Mouse (Mus musculus) retina, embryonic 14.5 days (tissue): ENCODE measurements around the gene Osbp2.

Experiments
- DNase-seq: peaks from one replicate; pipeline ENCODE4 v3.0.0-alpha.2; 2015; ENCODE audit warnings: low spot score

Gene Osbp2

DNA sequence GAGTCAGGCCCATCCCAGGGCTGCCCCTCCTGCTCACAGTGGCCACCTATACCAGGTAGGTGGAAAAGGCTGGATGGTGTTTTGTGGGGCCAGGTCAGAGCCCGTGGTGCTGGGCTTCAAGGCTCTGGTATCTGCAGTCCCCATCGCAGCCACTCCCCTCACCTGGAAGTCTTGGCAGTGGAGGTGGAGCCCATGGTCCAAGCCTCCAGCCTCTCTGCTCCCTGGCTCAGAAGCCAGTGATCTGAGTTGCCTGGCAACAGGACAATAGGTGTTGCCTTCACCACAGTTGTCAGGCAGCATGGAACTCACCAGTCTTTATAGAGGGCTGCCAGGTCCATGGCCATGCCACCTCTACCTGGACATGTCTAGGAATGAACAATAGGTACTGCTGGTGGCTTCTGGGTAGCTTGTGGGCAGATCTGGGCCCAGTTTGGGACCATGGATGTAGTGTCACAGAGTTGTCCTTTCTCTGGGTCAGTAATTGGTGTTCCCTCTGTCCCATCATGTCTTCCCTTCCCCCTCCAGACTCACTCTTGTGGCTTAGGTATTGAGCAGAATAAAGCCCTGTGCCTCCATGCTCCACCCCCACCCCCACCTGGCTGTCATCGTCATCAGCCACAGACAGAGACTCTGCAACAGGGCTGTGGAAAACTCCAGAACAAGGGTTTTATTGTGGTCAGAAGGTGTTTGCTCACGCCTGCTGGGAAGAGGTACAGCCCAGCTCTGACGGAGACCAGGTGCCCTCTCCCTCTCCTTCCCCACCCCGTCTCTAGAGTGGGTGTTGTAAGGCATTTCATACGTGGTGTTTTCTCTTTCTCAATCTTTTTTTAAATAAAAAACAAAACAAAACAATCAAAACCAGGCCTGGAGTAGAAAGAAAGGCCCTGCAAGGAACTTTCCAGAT is 160.4 kb downstream of the Osbp2 start:
- no peak for DNase-seq

DNA sequence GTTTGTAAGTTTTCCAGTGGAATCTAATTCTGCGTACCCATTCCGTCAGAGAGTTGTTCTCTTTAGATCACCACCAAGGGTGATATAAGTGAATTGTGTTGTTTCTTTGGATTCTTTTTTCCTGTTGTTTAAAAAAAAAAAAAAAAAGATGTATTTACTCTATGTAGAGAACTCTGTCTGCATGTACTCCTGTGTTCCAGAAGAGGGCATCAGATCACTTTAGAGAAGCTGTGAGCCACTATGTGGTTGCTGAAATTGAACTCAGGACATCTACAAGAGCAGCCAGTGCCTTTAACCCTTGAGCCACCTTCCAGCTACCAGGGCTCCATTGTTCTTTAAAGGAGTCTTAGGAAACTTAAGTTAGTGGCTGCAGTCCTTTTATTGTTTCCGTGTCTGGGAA is 166.3 kb downstream of the Osbp2 start:
- DNase-seq = no peak

DNA sequence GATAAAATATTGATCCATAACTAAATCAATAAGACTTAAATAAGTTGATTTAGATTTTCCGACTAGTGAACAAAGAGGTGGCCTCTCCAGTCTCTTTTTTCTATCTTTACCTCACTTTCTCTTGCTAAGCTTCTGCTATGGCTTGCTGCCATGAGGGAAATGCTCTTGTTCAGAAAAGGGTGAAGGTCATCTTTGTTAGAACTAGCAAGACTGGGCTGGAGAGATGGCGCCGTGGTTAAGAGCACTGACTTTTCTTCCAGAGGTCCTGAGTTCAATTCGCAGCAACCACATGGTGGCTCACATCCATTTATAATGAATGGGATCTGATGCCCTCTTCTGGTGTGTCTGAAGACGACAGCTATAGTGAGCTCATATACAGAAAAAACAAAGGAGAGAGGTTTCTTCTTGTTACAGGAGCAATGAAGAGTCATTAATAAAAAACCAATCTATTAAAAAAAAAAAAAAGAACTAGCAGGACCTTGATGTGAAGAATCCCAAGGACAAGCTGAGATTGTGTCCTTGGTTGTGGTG is 167.6 kb downstream of the Osbp2 start:
- DNase-seq = no peak

DNA sequence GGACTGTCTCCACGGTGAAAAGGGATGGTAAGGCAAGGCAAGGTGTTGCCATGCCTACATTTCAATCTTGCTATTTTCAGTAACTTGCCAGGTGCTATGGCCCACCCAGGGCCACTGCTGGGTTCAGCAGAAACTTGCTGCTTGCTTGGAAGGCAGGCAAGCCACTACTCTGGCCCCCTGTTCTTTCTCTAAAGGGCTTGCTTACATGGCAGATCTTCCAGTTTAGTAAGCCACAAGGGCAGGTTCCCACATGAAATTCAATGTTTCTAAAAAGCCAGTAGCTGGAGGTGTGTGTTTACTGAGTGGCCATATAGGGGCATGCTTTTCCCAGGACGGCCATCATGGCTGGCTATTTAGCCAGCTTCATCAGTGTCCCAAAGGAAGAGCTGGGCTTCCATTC is 172.0 kb downstream of the Osbp2 start:
- no peak for DNase-seq

DNA sequence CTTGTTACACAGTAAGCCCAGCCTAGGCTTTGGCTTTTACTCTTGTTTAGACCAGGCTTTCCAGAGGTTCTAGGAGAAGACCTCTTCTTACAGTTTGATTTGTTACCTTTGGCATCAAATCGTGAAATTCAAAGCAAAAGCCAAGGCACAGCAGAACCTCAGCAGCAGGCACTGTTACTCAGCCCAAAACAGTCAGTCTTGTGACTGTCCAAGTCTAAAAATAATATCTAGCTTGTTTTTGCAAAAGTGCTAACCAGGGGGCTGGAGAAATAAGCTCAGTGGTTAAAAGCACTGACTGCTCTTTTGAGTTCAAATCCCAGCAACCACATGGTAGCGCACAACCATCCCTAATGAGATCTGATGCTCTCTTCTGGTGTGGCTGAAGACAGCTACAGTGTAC is 176.8 kb downstream of the Osbp2 start:
- no peak for DNase-seq

DNA sequence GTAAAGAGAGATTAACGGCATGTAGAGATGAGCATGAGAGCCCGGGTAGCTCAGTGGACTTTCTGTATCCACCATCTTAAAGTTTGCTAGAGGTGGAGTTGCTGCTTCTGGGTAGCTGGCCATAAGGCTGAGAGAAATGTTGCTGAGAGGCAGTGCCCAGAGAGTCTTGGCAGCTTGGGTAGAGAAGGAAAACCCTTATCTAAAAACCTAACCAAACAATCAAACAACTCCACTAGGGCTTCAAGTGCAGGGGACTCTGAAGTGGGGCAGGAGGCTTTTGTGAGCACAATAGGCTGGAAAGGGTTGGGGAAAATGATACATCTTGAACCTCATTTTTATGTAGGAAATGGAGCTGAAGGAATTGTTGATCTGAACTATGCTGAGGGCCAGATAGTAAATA is 177.4 kb downstream of the Osbp2 start:
- no peak for DNase-seq

DNA sequence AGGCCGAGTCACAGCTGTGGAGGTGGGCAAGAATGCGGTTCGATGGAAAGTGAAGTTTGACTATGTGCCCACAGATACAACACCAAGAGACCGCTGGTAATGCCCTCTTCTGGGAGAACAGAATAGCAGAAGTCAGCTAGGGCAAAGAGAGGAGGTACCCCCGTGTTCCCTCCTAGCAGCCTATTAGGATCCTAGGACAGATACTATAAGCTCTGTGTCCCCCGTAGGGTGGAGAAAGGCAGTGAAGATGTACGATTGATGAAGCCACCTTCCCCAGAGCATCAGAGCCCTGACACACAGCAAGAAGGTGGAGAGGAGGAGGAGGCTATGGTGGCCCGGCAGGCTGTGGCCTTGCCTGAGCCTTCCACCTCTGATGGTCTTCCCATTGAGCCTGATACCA is 178.3 kb downstream of the Osbp2 start:
- no peak for DNase-seq

DNA sequence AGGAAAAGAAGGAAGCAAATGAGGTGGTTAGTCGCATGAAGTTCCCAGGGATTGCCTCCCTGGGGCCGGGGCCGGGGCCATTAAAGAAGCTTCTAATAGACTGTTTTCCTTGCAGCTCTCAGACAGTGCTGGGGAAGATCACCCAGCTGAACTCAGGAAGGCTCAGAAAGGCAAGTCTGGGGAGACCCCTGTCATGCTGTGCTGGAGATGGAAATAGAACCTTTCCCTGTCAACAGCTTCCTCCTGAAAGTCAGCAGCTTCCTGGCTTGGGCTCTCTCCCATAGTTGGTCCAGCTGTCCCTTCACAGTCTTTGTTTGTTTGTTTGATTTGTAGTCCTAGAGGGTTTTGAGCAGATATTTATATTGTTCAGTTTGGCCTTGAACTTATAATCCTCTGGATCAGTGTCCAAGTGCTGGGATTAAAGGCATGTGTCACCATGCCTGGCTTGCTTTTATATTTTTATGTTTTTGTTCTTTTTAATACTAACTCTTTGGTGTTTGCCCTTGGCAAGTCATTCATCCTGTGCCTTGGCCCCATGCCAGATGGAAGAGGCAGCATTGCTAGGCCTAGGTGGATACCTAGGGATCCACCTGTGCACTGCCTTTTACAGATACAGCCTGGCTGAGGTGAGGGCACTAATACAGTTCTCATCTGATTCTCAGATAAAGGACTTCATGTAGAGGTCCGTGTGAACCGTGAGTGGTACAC is 178.8 kb downstream of the Osbp2 start:
- DNase-seq = no peak

DNA sequence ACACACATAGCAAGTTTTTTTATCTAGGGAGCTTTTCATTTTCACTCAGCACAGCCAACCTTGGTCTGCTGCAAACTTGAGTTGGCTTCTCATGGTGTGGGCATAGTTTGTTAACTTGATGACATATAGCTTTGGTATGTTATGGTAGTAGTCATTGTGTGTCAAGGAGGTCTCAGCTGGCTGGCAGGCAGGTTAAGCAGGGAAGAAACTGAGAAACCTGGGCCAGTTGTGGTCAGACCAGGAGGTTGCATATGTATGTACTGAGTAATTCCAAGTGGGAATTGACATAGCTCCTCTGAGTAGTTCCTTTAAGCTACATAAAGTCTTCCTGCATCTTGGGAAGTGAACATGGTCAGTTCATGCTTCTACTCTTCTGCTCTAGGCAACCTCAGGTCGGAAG is 179.5 kb downstream of the Osbp2 start:
- no peak for DNase-seq

DNA sequence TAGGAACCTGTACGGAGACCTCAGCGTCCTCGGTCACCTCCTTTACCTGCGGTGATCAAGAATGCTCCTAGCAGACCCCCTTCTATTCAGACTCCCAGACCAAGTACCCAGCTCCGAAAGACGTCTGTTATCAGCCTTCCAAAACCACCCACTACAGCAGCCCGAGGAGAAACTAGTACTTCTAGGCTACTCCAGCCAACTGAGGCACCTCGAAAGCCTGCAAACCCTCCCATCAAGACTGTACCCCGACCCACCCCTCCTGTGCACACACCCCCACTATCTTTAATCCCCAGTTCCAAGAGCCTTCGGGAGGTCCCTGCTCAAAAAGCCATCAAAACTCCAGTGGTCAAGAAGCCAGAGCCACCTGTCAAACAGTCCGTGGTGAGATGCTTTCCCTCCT is 180.0 kb downstream of the Osbp2 start:
- DNase-seq = no peak

DNA sequence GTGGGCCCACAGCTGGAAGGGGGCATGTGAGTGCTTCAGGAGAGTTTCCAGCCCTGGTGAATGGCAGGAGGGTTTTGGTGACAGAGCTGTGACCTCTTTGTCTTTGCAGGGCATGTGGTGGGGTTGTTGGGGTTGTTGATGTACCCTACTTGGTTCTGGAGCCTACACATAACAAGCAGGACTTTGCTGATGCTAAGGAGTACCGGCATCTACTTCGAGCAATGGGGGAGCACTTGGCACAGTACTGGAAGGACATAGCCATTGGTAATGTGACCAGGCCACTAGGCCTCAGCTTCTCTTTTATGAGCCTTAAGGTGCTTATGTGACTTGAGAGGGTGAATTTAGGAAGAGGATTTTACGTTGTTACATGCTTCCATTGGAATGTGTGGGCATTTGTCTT is 183.9 kb downstream of the Osbp2 start:
- no peak for DNase-seq

DNA sequence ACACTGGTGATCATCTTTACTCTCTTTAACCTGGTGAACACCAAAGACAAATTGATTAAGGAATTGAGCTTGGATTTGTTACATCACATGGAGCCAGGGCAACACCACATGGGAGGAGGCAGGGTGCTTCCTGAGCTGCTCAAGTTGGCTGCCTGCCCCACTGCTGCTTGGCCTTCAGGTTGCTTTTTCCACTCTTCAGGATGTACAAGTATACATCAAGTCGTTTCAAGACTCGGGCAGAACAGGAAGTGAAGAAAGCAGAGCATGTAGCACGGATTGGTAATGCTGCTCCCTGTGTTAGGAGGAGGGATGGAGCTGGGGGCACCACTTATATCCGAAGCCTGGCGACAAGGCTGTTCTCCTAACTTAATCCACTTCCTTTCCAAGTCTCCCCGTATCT is 186.5 kb downstream of the Osbp2 start:
- DNase-seq = no peak

DNA sequence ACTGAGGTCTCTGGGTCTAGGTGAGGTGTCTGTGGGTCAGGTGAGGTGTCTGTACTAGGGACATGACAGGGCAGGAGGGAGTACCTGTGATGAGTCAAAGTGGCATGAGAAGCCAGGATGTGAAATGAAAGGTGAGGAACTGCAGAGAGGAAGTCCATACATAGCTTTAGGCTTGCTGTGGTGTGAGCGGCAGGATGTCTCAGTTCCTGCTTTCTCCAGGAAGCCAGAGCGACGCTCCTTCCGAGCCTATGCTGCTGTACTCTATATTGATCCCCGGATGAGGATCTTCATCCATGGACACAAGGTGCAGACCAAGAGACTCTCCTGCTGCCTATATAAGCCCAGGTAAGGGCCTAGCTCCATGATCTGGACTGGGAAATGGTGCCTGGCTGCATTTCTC is 187.3 kb downstream of the Osbp2 start:
- DNase-seq = no peak

DNA sequence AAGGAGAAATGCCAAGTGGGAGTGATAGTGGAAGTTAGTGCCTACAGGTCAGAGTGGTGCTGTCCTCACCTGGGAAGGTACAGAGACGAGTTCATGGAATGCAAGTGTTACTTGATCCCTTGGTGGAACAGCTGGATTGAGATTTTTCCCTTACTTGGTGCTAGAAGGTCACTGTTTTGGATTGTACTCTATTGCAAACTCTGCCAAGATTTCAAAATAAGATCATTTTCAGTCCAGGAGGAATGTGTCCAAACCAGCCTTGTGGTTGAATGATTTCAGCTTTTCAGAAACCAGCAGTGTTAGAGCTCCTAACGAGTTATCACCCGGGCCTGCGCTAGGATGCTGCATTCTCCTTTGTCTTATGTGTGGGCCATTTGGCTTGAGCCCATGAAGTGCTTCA is 189.2 kb downstream of the Osbp2 start:
- no peak for DNase-seq

DNA sequence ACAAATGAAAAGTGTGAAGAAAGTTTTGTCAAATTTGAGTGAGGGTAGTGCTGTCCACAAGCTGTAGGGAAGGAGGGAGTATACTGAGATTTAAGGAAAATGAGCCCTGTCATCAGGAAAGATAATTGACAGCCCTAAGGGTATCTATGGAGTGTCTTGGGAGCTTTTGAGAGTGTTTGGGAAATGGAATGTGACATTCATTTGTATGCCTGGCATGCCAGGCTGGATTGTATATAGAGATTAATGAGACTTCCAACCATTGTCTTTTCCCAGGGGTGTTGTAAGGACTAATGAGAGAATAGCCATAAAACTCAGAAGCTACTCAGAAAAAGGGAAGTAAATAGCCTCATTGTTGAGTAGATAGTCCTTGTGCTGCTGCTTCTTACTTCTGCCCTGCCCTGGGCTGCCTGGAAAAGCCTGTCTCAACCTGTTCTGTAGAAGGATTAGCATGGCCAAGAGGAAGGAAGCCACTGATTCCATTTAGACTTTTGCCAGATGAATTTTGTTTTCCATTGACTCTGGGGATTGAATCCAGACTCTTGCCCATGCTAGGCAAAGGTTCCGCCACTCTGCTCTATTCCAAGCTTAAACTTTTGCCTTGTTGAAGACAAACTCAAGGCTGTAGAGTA is 192.6 kb downstream of the Osbp2 start:
- no peak for DNase-seq

DNA sequence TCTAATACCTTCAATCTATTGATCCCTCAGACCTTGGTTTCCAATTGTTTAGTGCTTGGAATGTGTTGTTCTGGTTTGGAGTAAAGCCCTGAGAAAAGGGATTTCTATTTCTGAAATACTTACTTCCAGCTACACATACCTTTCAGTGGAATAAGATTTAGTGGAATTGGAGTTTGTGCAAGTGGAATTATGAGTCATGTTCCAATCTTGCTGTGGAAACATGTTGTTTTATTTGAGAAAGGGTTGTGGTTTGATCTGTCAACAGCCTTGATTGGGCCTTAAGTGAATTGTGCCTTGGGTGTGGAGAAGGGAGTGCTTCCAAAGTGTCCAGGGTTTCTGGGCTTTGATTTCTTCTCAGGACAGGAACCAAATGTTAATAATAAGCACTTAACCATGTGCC is 193.9 kb downstream of the Osbp2 start:
- DNase-seq = no peak

DNA sequence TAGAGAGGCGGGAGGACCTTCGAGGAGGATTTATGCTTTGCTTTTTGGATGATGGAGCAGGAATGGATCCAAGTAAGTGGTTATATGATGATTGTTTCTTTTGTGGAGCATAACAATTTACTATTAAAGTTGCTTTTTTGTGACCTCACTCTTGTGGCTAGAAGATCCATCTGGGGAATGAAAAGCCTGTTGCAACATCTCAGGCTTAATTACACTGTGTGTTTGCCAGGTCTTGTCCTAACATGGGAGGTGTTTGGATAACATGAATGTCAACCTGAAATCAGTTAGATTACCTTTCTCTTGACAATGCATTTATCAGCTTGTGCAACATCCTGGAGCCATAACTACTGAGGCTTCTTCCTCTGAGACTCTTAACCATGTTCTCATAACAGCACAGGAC is 194.9 kb downstream of the Osbp2 start:
- no peak for DNase-seq

DNA sequence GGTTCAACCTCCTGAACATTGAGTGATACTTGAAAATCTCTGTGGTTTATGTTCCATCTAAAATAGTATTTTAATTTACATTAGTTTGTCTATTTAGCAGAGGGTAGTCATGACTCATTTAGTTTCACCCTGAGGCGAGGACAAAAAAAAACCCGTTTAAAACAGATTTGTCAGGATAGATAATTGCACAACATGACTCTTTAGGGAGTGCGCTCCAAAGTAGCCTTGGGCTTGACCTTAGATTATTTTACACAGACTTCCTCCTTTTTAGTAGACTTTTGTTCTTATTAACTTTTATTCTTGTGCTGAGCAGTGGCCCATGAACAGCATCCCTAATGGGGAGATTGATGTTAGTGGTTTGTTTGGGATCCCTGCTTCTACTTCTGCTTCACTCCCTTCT is 196.2 kb downstream of the Osbp2 start:
- no peak for DNase-seq

DNA sequence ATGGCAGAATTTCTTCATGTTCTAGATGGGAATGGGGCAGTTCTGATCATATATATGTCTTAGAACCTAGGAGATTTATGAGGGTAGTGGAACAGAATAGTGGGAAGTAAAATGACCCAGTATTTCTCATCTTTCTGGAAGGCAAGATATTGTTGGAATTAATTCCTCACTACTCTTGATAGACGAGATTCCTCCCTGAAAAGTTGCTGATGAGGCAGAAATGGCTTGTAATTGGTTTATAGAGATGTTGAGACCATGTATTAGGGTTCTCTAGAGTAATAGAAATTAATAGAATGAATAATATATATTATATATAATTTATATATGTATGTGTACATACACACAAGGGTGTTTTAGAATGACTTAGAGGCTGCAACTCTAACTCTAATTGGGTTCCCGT is 201.7 kb downstream of the Osbp2 start:
- no peak for DNase-seq
